Mouse (Mus musculus): ENCODE results near the gene Ina. TPM values are rescaled to one million over a fixed set of nuclear protein-coding genes. Genes with fewer than 3 reads are reported as not detected.

The Ina gene
- polyA plus RNA-seq (2015; fragmentation: Nextera tagmentation; extraction: Ambion mirVana) = 0.11 and 0.14 TPM in 2 replicates

GRCm38 (mm10) chr19:47014447-47015381 lies at the start of gene Ina, which contains the start of gene Nt5c2:
Gene Ina (plus strand): TSS chr19:47014698.
Gene Nt5c2 (minus strand): TSS chr19:47015153.

GRCm38 (mm10) chr19:47050271-47051032 lies 36.0 kb downstream of the Ina start, which contains the start of gene Pcgf6:
Gene Pcgf6 (minus strand): TSS chr19:47050906.

DNA sequence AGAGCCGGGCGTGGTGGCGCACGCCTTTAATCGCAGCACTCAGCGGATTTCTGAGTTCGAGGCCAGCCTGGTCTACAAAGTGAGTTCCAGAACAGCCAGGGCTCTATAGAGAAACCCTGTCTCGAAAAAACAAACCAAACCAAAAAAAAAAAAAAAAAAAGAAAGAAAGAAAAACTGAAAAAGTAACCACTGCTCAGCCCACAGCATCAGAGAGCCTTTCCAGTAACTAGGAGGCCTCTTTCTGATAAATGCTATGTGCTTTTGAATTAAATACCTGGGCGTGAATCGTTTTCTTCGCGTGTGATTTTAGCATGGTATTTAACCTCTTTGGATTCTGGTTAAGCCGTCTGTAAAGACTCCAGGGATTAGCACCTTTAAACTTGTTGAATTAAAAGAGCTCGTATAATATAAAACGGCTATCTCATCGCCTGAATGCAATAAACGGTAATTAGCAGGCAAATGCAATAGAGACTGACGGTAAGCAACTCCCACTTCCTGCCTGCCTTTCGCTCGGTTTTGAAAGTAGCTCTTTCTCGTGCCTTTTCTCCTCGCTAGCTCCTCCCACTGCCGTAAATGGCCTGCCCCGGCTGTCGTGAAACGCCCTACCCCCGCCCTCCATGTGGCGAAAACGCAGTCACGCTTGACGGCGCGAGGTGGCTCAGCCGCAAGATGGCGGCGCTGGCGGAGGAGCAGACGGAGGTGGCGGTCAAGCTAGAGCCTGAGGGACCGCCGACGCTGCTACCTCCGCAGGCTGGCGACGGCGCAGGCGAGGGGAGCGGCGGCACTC lies 52.8 kb downstream of the Ina start, which contains the start of gene Taf5:
Gene Taf5, plus strand, starts transcription at position 651 of the 787 bp plus-strand sequence.

Other genes with a start within 250 kb of the Ina start
- 48.2 and 55.6 TPM in 2 replicates for gene Nt5c2, start 455 bp downstream of the Ina start, polyA plus RNA-seq (2015; fragmentation: Nextera tagmentation; extraction: Ambion mirVana)
- 8.2 and 8.9 TPM in 2 replicates for gene Pcgf6, start 36.2 kb downstream of the Ina start, polyA plus RNA-seq (2015; fragmentation: Nextera tagmentation; extraction: Ambion mirVana)
- 1.5 TPM in 2 replicates for gene Taf5, start 53.0 kb downstream of the Ina start, polyA plus RNA-seq (2015; fragmentation: Nextera tagmentation; extraction: Ambion mirVana)
- gene Usmg5, start 75.9 kb downstream of the Ina start, polyA plus RNA-seq (2015; fragmentation: Nextera tagmentation; extraction: Ambion mirVana) = 1,773 and 2,057 TPM in 2 replicates
- 4.2 and 4.4 TPM in 2 replicates for gene Pdcd11, start 76.1 kb downstream of the Ina start, polyA plus RNA-seq (2015; fragmentation: Nextera tagmentation; extraction: Ambion mirVana)
- 5.7 and 6.2 TPM in 2 replicates for gene Calhm2, start 123.6 kb downstream of the Ina start, polyA plus RNA-seq (2015; fragmentation: Nextera tagmentation; extraction: Ambion mirVana)
- not detected in 2 replicates for gene Calhm1, start 129.6 kb downstream of the Ina start, polyA plus RNA-seq (2015; fragmentation: Nextera tagmentation; extraction: Ambion mirVana)
- not detected in 2 replicates for gene Calhm3, start 143.1 kb downstream of the Ina start, polyA plus RNA-seq (2015; fragmentation: Nextera tagmentation; extraction: Ambion mirVana)
- gene Neurl1a, start 164.1 kb downstream of the Ina start, polyA plus RNA-seq (2015; fragmentation: Nextera tagmentation; extraction: Ambion mirVana) = 9.6 and 13.2 TPM in 2 replicates